ENCODE assay signal across 8 mouse cellular contexts in genomic region chr7:28547154-28547553, GRCm38 (mm10). TPM values are rescaled to one million over a fixed set of nuclear protein-coding genes. Genes with fewer than 3 reads are reported as not detected.
DNase-seq lines count a peak whose midpoint lies in the region; ATAC-seq and TF ChIP-seq lines count a peak whose summit lies in the region.

Nccrp1 (minus strand) TSS chr7:28547254.

- no peak for DNase-seq in heart, postnatal 36 days
- no peak for DNase-seq in ES-E14 (ENCODE audit: low read depth, low spot score)
- no peak for DNase-seq in liver, postnatal 0 days
- no peak for DNase-seq in thymus, postnatal 0 days (ENCODE audit: low spot score)
- no peak for DNase-seq in frontal cortex, adult 2 months (ENCODE audit: extremely low spot score in 1 of 2, low spot score in 1 of 2)

- TF ChIP-seq CTCF in liver, postnatal 0 days (IDR thresholded peaks at IDR 0.05; ENCODE audit: low read depth) = no peak

- H3K27me3 ChIP-seq in heart, embryonic 14.5 days (ENCODE audit: control insufficient read depth, insufficient read depth, low read length) = peaks cover 54% of the 10 kb centered on the region
- peaks cover 28% of the 10 kb centered on the region for H3K27me3 ChIP-seq in liver, postnatal 0 days (ENCODE audit: insufficient read depth, low read length)

- peaks cover 0 to 5% of the 10 kb centered on the region in 2 experiments; a peak in 2 of 4 replicates for H3K4me1 ChIP-seq in heart, embryonic 14.5 days (ENCODE audit: control insufficient read depth in 2 of 2, insufficient read depth in 2 of 2, low read length in 2 of 2)
- H3K4me1 ChIP-seq in ES-E14 (ENCODE audit: control insufficient read depth in 2 of 2, insufficient read depth in 2 of 2, low read length in 2 of 2, poor library complexity in 1 of 2) = peaks cover 2 to 20% of the 10 kb centered on the region in 2 experiments; a peak in 2 of 4 replicates
- peaks cover 3% of the 10 kb centered on the region; the same call in 1 of the 2 replicates for H3K4me1 ChIP-seq in liver, postnatal 0 days (ENCODE audit: insufficient read depth)

- peak within 1 kb of the TSS; percentile 5; the same call in 1 of the 2 replicates for H3K9ac ChIP-seq in heart, embryonic 14.5 days (ENCODE audit: low read length)
- 0 out of 2 replicates have a peak within 1 kb of the TSS, but pooled peaks have one; percentile 4 for H3K9ac ChIP-seq in ES-E14 (ENCODE audit: insufficient read depth, low read depth, low read length, poor library complexity, severe bottlenecking)
- H3K9ac ChIP-seq in liver, postnatal 0 days (replicated peaks) = no peak within 1 kb of the TSS

- no peak within 1 kb of the TSS for H3K27ac ChIP-seq in heart, embryonic 14.5 days (replicated peaks in 1 of 2; ENCODE audit: control insufficient read depth in 1 of 2, insufficient read depth in 1 of 2, low read depth in 2 of 2, low read length in 2 of 2)
- H3K27ac ChIP-seq in ES-E14 (ENCODE audit: insufficient read depth, low read depth, low read length, poor library complexity, severe bottlenecking) = no peak within 1 kb of the TSS
- H3K27ac ChIP-seq in liver, postnatal 0 days (ENCODE audit: low read depth) = no peak within 1 kb of the TSS

- no peak for ATAC-seq in heart, embryonic 14.5 days (ENCODE audit: insufficient number of reproducible peaks, insufficient read depth, low FRiP score, low read depth)
- 0 out of 2 replicates have a peak, but pooled peaks have one; percentile 13 for ATAC-seq in granulocyte monocyte progenitor cell, adult 5-6 weeks (replicated peaks; ENCODE audit: poor library complexity, severe bottlenecking)
- no peak for ATAC-seq in liver, postnatal 0 days
- ATAC-seq in inflammation-experienced regulatory T-cells, adult 6 months = no peak

- in situ Hi-C loops in ES-E14 (cut with MboI; ENCODE audit: low sequenced_read_pairs in 2 of 2, unreplicated experiment in 2 of 2) = no loop called here

- WGBS in heart, embryonic 14.5 days = 11% methylated on average over 5 of the region's 5 CpGs
- 9% methylated on average over 5 of the region's 5 CpGs for WGBS in liver, postnatal 0 days (ENCODE audit: insufficient replicate concordance)

- H3K9me3 ChIP-seq in heart, embryonic 14.5 days (ENCODE audit: control insufficient read depth, low read length) = peaks cover under 1% of the 10 kb centered on the region; the same call in 1 of the 2 replicates
- no peaks in the 10 kb centered on the region for H3K9me3 ChIP-seq in ES-E14 (ENCODE audit: control insufficient read depth, insufficient read depth, low read depth, low read length)
- no peaks in the 10 kb centered on the region for H3K9me3 ChIP-seq in liver, postnatal 0 days (ENCODE audit: low read length)

- H3K4me2 ChIP-seq in heart, embryonic 14.5 days (ENCODE audit: low read length) = peak within 1 kb of the TSS; percentile 54
- peak within 1 kb of the TSS; percentile 43 for H3K4me2 ChIP-seq in liver, postnatal 0 days (ENCODE audit: low read depth, low read length)

- no peaks in the 10 kb centered on the region for H3K36me3 ChIP-seq in heart, embryonic 14.5 days (ENCODE audit: control insufficient read depth, insufficient read depth, low read length)
- H3K36me3 ChIP-seq in ES-E14 (ENCODE audit: control insufficient read depth, insufficient read depth, low read length, poor library complexity, severe bottlenecking) = no peaks in the 10 kb centered on the region
- no peaks in the 10 kb centered on the region for H3K36me3 ChIP-seq in liver, postnatal 0 days (replicated peaks; ENCODE audit: insufficient read depth, low read length)

- no peak for TF ChIP-seq EP300 in liver, postnatal 0 days (IDR thresholded peaks at IDR 0.05; ENCODE audit: low read depth)

- peak within 1 kb of the TSS in 1 of 2 experiments; percentile 22; a peak in 2 of 4 replicates for H3K4me3 ChIP-seq in heart, embryonic 14.5 days (ENCODE audit: control insufficient read depth in 1 of 2, insufficient read depth in 1 of 2, low read depth in 1 of 2, low read length in 2 of 2)
- peak within 1 kb of the TSS; percentile 63 to 64 for H3K4me3 ChIP-seq in ES-E14 (ENCODE audit: insufficient read depth in 1 of 2, low read depth in 1 of 2, low read length in 2 of 2, poor library complexity in 1 of 2, severe bottlenecking in 1 of 2)
- no peak within 1 kb of the TSS for H3K4me3 ChIP-seq in liver, postnatal 0 days (ENCODE audit: low read depth, low read length)

- intact Hi-C loops in heart, postnatal 36 days (cut with DNase I) = no loop called here

TF ChIP-seq in ES-E14, 5 proteins besides CTCF, POLR2A, EP300 and RAD21:
- TF ChIP-seq CHD2 (IDR thresholded peaks at IDR 0.05; ENCODE audit: low read depth, low read length) (no peak), HCFC1 (IDR thresholded peaks at IDR 0.05; ENCODE audit: borderline replicate concordance, insufficient read depth, low read length) (no peak), ZC3H11A (IDR thresholded peaks at IDR 0.05; ENCODE audit: borderline replicate concordance, low read depth, low read length) (no peak), ZNF384 (IDR thresholded peaks at IDR 0.05; ENCODE audit: low read depth, low read length) (no peak), MAFK (IDR thresholded peaks at IDR 0.05; ENCODE audit: insufficient read depth, low read depth, low read length) (no peak)

RNA-seq across cellular contexts. Expression of gene Nccrp1, which starts in this region (rescaled TPM):
- not detected in 2 replicates for polyA plus RNA-seq in heart, embryonic 14.5 days (2014; fragmentation: Nextera tagmentation; extraction: Ambion mirVana)
- total RNA-seq in heart, postnatal 36 days (2021) = not detected
- 0.18 and 0.32 TPM in 2 replicates for total RNA-seq in ES-E14 (2012; rRNA removed)
- total RNA-seq in granulocyte monocyte progenitor cell, adult 5-6 weeks (2014; fragmentation: Nextera tagmentation) = not detected in 2 replicates
- not detected in 2 replicates for total RNA-seq in granulocyte monocyte progenitor cell, adult 5-6 weeks (2017)
- polyA plus RNA-seq in liver, postnatal 0 days (2015; fragmentation: Nextera tagmentation; extraction: Ambion mirVana) = not detected in 2 replicates
- polyA plus RNA-seq in inflammation-experienced regulatory T-cells, adult 6 months (2017; shearing (Covaris generic)) = 1 to 10 TPM in 1 of 3 experiments, not detected in 2; 1.4 TPM
- polyA plus RNA-seq in thymus, postnatal 0 days (2015; fragmentation: Nextera tagmentation; extraction: Ambion mirVana) = 0.27 and 0.64 TPM in 2 replicates
- polyA plus RNA-seq in frontal cortex, adult 2 months (2012; rRNA removed) = 1.1 and 2.1 TPM in 2 replicates

Comparison
In these comparisons a context has a peak if more than half of its experiments do, and no peak if none do; other contexts are left out.
1. Peak in ATAC-seq in granulocyte monocyte progenitor cell, adult 5-6 weeks; RNA of the gene not detected or under 1 TPM.